Comparison of ENCODE assay signal across 25 mouse cellular contexts in the genomic region with DNA sequence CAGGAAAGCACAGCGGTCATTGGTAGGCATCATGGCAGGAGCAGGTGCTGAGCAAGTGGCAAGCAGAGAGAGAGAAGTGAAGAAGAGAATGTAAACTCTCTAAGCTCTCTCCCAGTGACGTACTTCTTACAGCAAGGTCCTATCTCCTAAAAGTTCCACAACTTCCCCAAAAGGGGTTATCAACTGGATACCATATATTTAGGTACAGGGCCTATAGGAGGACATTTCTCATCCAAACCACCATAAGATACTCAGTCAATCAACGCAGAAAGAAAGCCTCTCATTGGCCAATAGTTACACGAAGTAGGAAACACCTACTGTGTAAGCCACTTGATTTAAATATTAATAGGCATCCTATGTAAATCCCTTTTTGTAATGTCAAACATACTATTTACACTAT. TPM values are rescaled to one million over a fixed set of nuclear protein-coding genes. Genes with fewer than 3 reads are reported as not detected.
"Had no signal": no experiment of that assay in that cellular context is flagged by ENCODE, and none has a peak within 500 bp of the region (broad histone marks: within the 10 kb centered on the region; RNA-seq: fewer than 3 reads in every experiment).

No protein-coding gene starts in this region.

- H3K4me3 ChIP-seq: liver, embryonic 15.5 days; midbrain, embryonic 10.5 days; midbrain, embryonic 13.5 days; myocyte; neural tube, embryonic 13.5 days; neural tube, embryonic 15.5 days had no signal

- H3K4me2 ChIP-seq: liver, embryonic 15.5 days; lung, embryonic 14.5 days; midbrain, embryonic 13.5 days; neural tube, embryonic 13.5 days; neural tube, embryonic 15.5 days had no signal

- H3K9ac ChIP-seq: liver, embryonic 15.5 days; liver, postnatal 0 days; lung, embryonic 14.5 days; midbrain, embryonic 13.5 days; neural tube, embryonic 13.5 days; neural tube, embryonic 15.5 days had no signal

- DNase-seq: liver, postnatal 0 days; lung, embryonic 14.5 days; lung, postnatal 10 days; lung, postnatal 4 days; retina, postnatal 1 day; right cerebral cortex, adult 18-20 months; right cerebral cortex, postnatal 25 days; right cerebral cortex, postnatal 4 days; spleen, adult 18-20 months; thymus, adult 18-20 months; thymus, postnatal 14 days; thymus, postnatal 36 days had no signal

- H3K27me3 ChIP-seq: liver, embryonic 15.5 days; midbrain, embryonic 13.5 days; neural tube, embryonic 13.5 days; neural tube, embryonic 15.5 days had no signal

- H3K4me1 ChIP-seq: midbrain, embryonic 13.5 days; neural tube, embryonic 15.5 days had no signal

- ATAC-seq: midbrain, embryonic 13.5 days; midbrain, embryonic 16.5 days had no signal

- H3K36me3 ChIP-seq: liver, embryonic 15.5 days; midbrain, embryonic 10.5 days; midbrain, embryonic 13.5 days; neural tube, embryonic 13.5 days; neural tube, embryonic 15.5 days had no signal

- H3K9me3 ChIP-seq: liver, embryonic 15.5 days; midbrain, embryonic 10.5 days; midbrain, embryonic 13.5 days; neural tube, embryonic 13.5 days; neural tube, embryonic 15.5 days had no signal

- H3K27ac ChIP-seq: liver, embryonic 15.5 days; midbrain, embryonic 10.5 days; midbrain, embryonic 13.5 days; neural tube, embryonic 13.5 days; neural tube, embryonic 15.5 days had no signal

RNA-seq across cellular contexts. Expression of a gene that starts 3.7 kb away (rescaled TPM):
- polyA plus RNA-seq: lung, embryonic 14.5 days; lung, embryonic 16.5 days; midbrain, embryonic 10.5 days; midbrain, embryonic 13.5 days; myocyte; neural tube, embryonic 11.5 days; neural tube, embryonic 13.5 days; neural tube, embryonic 15.5 days; small intestine, adult 2 months; stomach, embryonic 14.5 days; stomach, embryonic 16.5 days; thymus, postnatal 0 days had no signal
